Mouse (Mus musculus) layer of hippocampus, postnatal 10 days (tissue): ENCODE measurements around the gene Ccdc58. TPM values are rescaled to one million over a fixed set of nuclear protein-coding genes. Genes with fewer than 3 reads are reported as not detected.
"Not testable (repeated sequence)": the region's sequence is repeated elsewhere in the genome, so short reads cannot be mapped to it uniquely, and the experiment has no call there.

Source experiments
- DNase-seq, 2 experiments: peaks; one replicate each; pipeline ENCODE4 v3.0.0; 2021; ENCODE audit warnings: low spot score in 2 of 2
- long read RNA-seq: library from polyadenylated mRNA; stranded (forward); transcript quantifications from one replicate; pipeline ENCODE4 v2.0.0, GENCODE M21; 2023
- total RNA-seq, 2 experiments: library from RNA; stranded (reverse); gene quantifications; 2 replicates each; pipeline ENCODE4 v1.2.3; 2021

The Ccdc58 gene
- total RNA-seq: 10 to 100 TPM; 21.5 to 22.1 TPM
- long read RNA-seq, transcript Ccdc58-203 (5 exons, 1,073 nt): major isoform, 21 of 30 reads
- long read RNA-seq, partial matches to known transcripts: 2 of 30 reads
- long read RNA-seq, other reads (novel, unspliced or antisense): 4 of 30 reads

GRCm38 (mm10) chr16:36071450-36072379, at the start of gene Ccdc58, which contains the start of gene Fam162a:
Ccdc58 (plus strand) TSS chr16:36071685.
Fam162a (minus strand) TSS chr16:36071594.
- peak; percentile 92 to 96 for DNase-seq

GRCm38 (mm10) chr16:36028120-36028519, 43.4 kb upstream of the Ccdc58 start:
- not testable (repeated sequence) for DNase-seq

GRCm38 (mm10) chr16:36040640-36041624, 30.6 kb upstream of the Ccdc58 start, which contains the start of gene Wdr5b:
Wdr5b (plus strand) TSS chr16:36041190.
- DNase-seq: peak; percentile 85 to 89

GRCm38 (mm10) chr16:36041625-36042020, 29.9 kb upstream of the Ccdc58 start:
- DNase-seq: no peak

- no peak for DNase-seq
These were observed 28.4 kb upstream of the Ccdc58 start for GRCm38 (mm10) chr16:36043073-36043472.

- no peak for DNase-seq
These were observed 27.5 kb upstream of the Ccdc58 start for GRCm38 (mm10) chr16:36043964-36044363.

GRCm38 (mm10) chr16:36047538-36047937, 23.9 kb upstream of the Ccdc58 start:
- DNase-seq: no peak

GRCm38 (mm10) chr16:36051491-36051890, 20.0 kb upstream of the Ccdc58 start:
- DNase-seq: no peak

GRCm38 (mm10) chr16:36053524-36054275, 17.8 kb upstream of the Ccdc58 start:
- no peak for DNase-seq

GRCm38 (mm10) chr16:36054920-36055319, 16.6 kb upstream of the Ccdc58 start:
- no peak for DNase-seq

- DNase-seq: no peak
These were observed 15.1 kb upstream of the Ccdc58 start for GRCm38 (mm10) chr16:36056416-36056815.

- DNase-seq: no peak
These were observed 13.5 kb upstream of the Ccdc58 start for GRCm38 (mm10) chr16:36057933-36058475.

- not testable (repeated sequence) for DNase-seq
These were observed 9.0 kb upstream of the Ccdc58 start for GRCm38 (mm10) chr16:36062534-36062933.

- DNase-seq: peak in 1 of 2 experiments; percentile 37
These were observed 8.2 kb upstream of the Ccdc58 start for GRCm38 (mm10) chr16:36063315-36063714.

- no peak for DNase-seq
These were observed 6.6 kb upstream of the Ccdc58 start for GRCm38 (mm10) chr16:36064904-36065303.

- DNase-seq: no peak
These were observed 3.8 kb upstream of the Ccdc58 start for GRCm38 (mm10) chr16:36067694-36068093.

- DNase-seq: no peak
These were observed 3.1 kb upstream of the Ccdc58 start for GRCm38 (mm10) chr16:36068356-36068755.

GRCm38 (mm10) chr16:36069819-36070575, 1.5 kb upstream of the Ccdc58 start:
- DNase-seq: no peak

- DNase-seq: no peak
These were observed 425 bp upstream of the Ccdc58 start for GRCm38 (mm10) chr16:36071071-36071449.
